Mouse (Mus musculus): ENCODE data around the gene Sec24c. TPM values are rescaled to one million over a fixed set of nuclear protein-coding genes. Genes with fewer than 3 reads are reported as not detected.

Gene Sec24c
- polyA plus RNA-seq, 1 experiment: 5.0 TPM

GRCm38 (mm10) chr14:20735052-20735451, 60.9 kb downstream of the Sec24c start:
- TF ChIP-seq TAL1 (IDR thresholded peaks at IDR 0.05; ENCODE audit: low read length): no peak
- H3K9me3 ChIP-seq (ENCODE audit: control insufficient read depth, low read length): no peaks in the 10 kb centered on the region
- peaks cover 54% of the 10 kb centered on the region for H3K36me3 ChIP-seq (ENCODE audit: control insufficient read depth)
- peaks cover 71% of the 10 kb centered on the region for H3K4me1 ChIP-seq (ENCODE audit: control insufficient read depth)
- H3K4me3 ChIP-seq (replicated peaks): peak overlapping the region; percentile 92
- no peaks in the 10 kb centered on the region for H3K27me3 ChIP-seq (ENCODE audit: control insufficient read depth)

GRCm38 (mm10) chr14:20735892-20736390, 61.8 kb downstream of the Sec24c start:
- peaks cover 63% of the 10 kb centered on the region for H3K4me1 ChIP-seq (ENCODE audit: control insufficient read depth)
- TF ChIP-seq TAL1 (IDR thresholded peaks at IDR 0.05; ENCODE audit: low read length) (no peak), GATA1 (IDR thresholded peaks at IDR 0.05; ENCODE audit: low read length) (no peak)
- H3K9me3 ChIP-seq (ENCODE audit: control insufficient read depth, low read length): no peaks in the 10 kb centered on the region
- no peaks in the 10 kb centered on the region for H3K27me3 ChIP-seq (ENCODE audit: control insufficient read depth)
- H3K36me3 ChIP-seq (ENCODE audit: control insufficient read depth): peaks cover 50% of the 10 kb centered on the region
- H3K4me3 ChIP-seq (replicated peaks): no peak overlapping the region

GRCm38 (mm10) chr14:20737306-20737705, 63.2 kb downstream of the Sec24c start:
- Histone ChIP-seq H3K4me3 (replicated peaks) (peak overlapping the region; percentile 12), H3K9me3 (ENCODE audit: control insufficient read depth, low read length) (no peaks in the 10 kb centered on the region), H3K4me1 (ENCODE audit: control insufficient read depth) (peaks cover 50% of the 10 kb centered on the region), H3K27me3 (ENCODE audit: control insufficient read depth) (no peaks in the 10 kb centered on the region), H3K36me3 (ENCODE audit: control insufficient read depth) (peaks cover 43% of the 10 kb centered on the region)
- TF ChIP-seq TAL1 (IDR thresholded peaks at IDR 0.05; ENCODE audit: low read length): no peak
- no peak for TF ChIP-seq GATA1 (IDR thresholded peaks at IDR 0.05; ENCODE audit: low read length)

GRCm38 (mm10) chr14:20738511-20738910, 64.4 kb downstream of the Sec24c start:
- Histone ChIP-seq H3K4me3 (replicated peaks) (no peak overlapping the region), H3K27me3 (ENCODE audit: control insufficient read depth) (no peaks in the 10 kb centered on the region), H3K36me3 (ENCODE audit: control insufficient read depth) (peaks cover 39% of the 10 kb centered on the region), H3K9me3 (ENCODE audit: control insufficient read depth, low read length) (no peaks in the 10 kb centered on the region), H3K4me1 (ENCODE audit: control insufficient read depth) (peaks cover 38% of the 10 kb centered on the region)
- TF ChIP-seq TAL1 (IDR thresholded peaks at IDR 0.05; ENCODE audit: low read length): no peak
- TF ChIP-seq GATA1 (IDR thresholded peaks at IDR 0.05; ENCODE audit: low read length): no peak

- Histone ChIP-seq H3K4me1 (ENCODE audit: control insufficient read depth) (peaks cover 13% of the 10 kb centered on the region), H3K36me3 (ENCODE audit: control insufficient read depth) (peaks cover 34% of the 10 kb centered on the region)
Observed at GRCm38 (mm10) chr14:20741301-20741700, 67.2 kb downstream of the Sec24c start.

GRCm38 (mm10) chr14:20743614-20744013, 69.5 kb downstream of the Sec24c start:
- Histone ChIP-seq H3K4me3 (replicated peaks) (no peak overlapping the region), H3K4me1 (ENCODE audit: control insufficient read depth) (peaks cover 2% of the 10 kb centered on the region; the same call in 1 of the 2 replicates), H3K27me3 (ENCODE audit: control insufficient read depth) (no peaks in the 10 kb centered on the region), H3K9me3 (ENCODE audit: control insufficient read depth, low read length) (no peaks in the 10 kb centered on the region), H3K36me3 (ENCODE audit: control insufficient read depth) (peaks cover 30% of the 10 kb centered on the region)
- no peak for TF ChIP-seq GATA1 (IDR thresholded peaks at IDR 0.05; ENCODE audit: low read length)
- no peak for TF ChIP-seq TAL1 (IDR thresholded peaks at IDR 0.05; ENCODE audit: low read length)

More at GRCm38 (mm10) chr14:20741301-20741700, 67.2 kb downstream of the Sec24c start:
- TF ChIP-seq TAL1 (IDR thresholded peaks at IDR 0.05; ENCODE audit: low read length): no peak
- TF ChIP-seq GATA1 (IDR thresholded peaks at IDR 0.05; ENCODE audit: low read length): no peak
- Histone ChIP-seq H3K4me3 (replicated peaks) (no peak overlapping the region), H3K27me3 (ENCODE audit: control insufficient read depth) (no peaks in the 10 kb centered on the region), H3K9me3 (ENCODE audit: control insufficient read depth, low read length) (no peaks in the 10 kb centered on the region)

Other genes starting within 250 kb of the Sec24c start
- not detected in 2 replicates for gene Cfap70, start 222.1 kb upstream of the Sec24c start, polyA plus RNA-seq (2012)
- gene Anxa7, start 194.2 kb upstream of the Sec24c start, polyA plus RNA-seq (2012): 6.2 and 7.4 TPM in 2 replicates
- gene Mss51, start 177.4 kb upstream of the Sec24c start, polyA plus RNA-seq (2012): 0.05 and 0.07 TPM in 2 replicates
- 0.27 and 0.46 TPM in 2 replicates for gene Ppp3cb, start 127.7 kb upstream of the Sec24c start, polyA plus RNA-seq (2012)
- gene Usp54, start 33.2 kb upstream of the Sec24c start, polyA plus RNA-seq (2012): 0.04 and 0.05 TPM in 2 replicates
- not detected in 2 replicates for gene Myoz1, start 17.8 kb upstream of the Sec24c start, polyA plus RNA-seq (2012)
- not detected in 2 replicates for gene Synpo2l, start 6.0 kb upstream of the Sec24c start, polyA plus RNA-seq (2012)
- gene Fut11, start 20.7 kb downstream of the Sec24c start, polyA plus RNA-seq (2012): 0.37 TPM in 2 replicates
- 0.43 and 0.77 TPM in 2 replicates for gene Chchd1, start 28.7 kb downstream of the Sec24c start, polyA plus RNA-seq (2012)
- 6.1 and 6.7 TPM in 2 replicates for gene Zswim8, start 33.2 kb downstream of the Sec24c start, polyA plus RNA-seq (2012)
- 0.80 and 1.5 TPM in 2 replicates for gene Ndst2, start 60.3 kb downstream of the Sec24c start, polyA plus RNA-seq (2012)
- 0.35 and 0.38 TPM in 2 replicates for gene Camk2g, start 119.8 kb downstream of the Sec24c start, polyA plus RNA-seq (2012)
- not detected in 2 replicates for gene Plau, start 162.4 kb downstream of the Sec24c start, polyA plus RNA-seq (2012)